Mouse (Mus musculus): ENCODE data around the gene Nfatc2.

DNA sequence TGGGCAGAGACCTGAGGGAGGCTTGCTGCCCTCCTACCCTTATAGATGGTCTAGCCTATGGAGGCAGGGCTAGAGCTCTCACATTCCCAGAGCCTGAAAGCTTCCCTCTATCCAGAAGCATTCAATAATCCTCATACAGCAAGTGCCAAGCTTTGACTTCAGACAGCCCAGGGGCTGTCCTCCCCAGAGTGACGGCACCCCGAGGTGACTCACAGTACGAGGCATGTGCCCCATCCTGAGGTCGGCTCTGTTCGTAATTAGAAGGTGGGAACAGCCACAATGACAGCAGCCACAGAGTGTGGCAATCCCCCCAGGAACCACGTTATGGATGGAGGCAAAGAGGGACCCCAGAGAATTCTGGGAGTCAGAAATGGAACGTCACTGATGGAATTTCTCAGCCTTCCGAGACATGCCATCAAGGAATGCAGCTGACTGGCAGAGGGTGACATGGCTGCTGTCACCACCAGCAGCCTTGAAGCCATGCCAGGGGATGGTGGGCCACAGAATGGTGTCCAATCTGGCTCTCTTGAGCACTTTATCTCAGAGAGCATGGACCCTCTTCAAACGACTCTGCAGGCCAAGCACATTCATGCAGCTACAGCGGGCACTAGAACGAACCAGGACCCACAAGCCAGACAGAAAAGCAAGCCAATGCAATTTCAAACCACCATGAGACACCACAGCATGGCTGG lies 19.8 kb upstream of the Nfatc2 start:
- TF ChIP-seq POLR2A (IDR thresholded peaks at IDR 0.05; ENCODE audit: control insufficient read depth, extremely low read depth, insufficient read depth, low read length, poor library complexity) (no peak), CTCF (IDR thresholded peaks at IDR 0.05; ENCODE audit: borderline replicate concordance, control insufficient read depth, extremely low read depth, insufficient read depth, low read length, poor library complexity) (no peak)
